Mouse (Mus musculus) small intestine, adult 2 months (tissue): ENCODE data around the gene Tnni1.

ENCODE experiments used
- CTCF ChIP-seq: fragments of 200-500 bp; IDR thresholded peaks from 2 replicates; pipeline ENCODE4 v1.5.1; 2012; ENCODE audit warnings: low read depth, mild to moderate bottlenecking, control low read depth, inconsistent platforms, low read length, moderate library complexity, mixed read lengths; ENCODE audit not compliant: insufficient replicate concordance, insufficient read length; ENCODE audit errors: extremely low read depth
- POLR2A ChIP-seq: fragments of 200-500 bp; IDR thresholded peaks from 2 replicates; pipeline ENCODE4 v1.6.1; 2012; ENCODE audit warnings: low read depth, mild to moderate bottlenecking, control low read depth, inconsistent platforms, low read length, moderate library complexity

- TF ChIP-seq CTCF (no peak), POLR2A (no peak)
Observed at GRCm38 (mm10) chr1:135746248-135746647, 33.0 kb upstream of the Tnni1 start.
